Mouse (Mus musculus): ENCODE results near the gene Rasal3.

GRCm38 (mm10) chr17:32435151-32435550, 31.8 kb upstream of the Rasal3 start:
- no peak for TF ChIP-seq CTCF (IDR thresholded peaks at IDR 0.05; ENCODE audit: low read depth, low read length)
- TF ChIP-seq POLR2A (IDR thresholded peaks at IDR 0.05; ENCODE audit: extremely low read depth, insufficient read depth, low read length): no peak

Measured in liver, adult 2 months (tissue).